Mouse (Mus musculus): ENCODE measurements around the gene Scd1.

Gene Scd1

DNA sequence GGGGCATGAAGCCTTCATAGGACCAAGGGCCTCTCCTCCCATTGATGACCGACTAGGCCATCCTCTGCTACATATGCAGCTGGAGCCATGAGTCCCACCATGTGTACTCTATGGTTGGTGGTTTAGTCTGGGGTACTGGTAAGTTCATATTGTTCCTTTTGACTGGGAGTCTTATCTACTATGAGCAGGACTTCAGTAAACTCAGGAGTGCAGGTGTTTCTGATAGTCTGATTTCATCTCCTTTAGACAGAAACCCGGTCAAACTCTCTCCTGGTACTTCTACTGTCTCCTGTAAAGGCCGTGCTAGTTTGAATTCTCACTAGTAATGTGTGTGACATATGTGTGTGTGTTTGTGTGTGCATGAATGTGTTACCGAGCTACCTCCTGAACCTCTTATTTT is 41.9 kb downstream of the Scd1 start:
- DNase-seq (ENCODE audit: low read depth, low spot score) = no peak

DNA sequence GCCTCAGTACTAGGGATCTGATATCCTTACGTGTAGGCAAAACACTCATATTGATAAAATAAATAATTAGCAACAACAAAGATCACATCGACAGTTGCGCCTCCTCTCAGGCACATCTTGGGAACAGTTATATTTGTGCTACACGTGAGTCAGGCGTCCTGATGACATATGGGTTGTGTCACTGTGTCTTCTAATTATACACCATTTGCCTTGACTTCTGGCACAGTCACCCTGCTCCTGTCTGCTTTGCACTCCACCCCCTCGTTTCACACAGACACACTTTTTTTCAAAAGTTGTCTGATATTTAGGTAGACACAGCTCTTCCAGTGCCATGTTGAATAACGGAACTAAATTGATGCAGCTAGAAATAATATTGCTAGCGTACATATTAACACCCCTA is 43.6 kb downstream of the Scd1 start:
- DNase-seq (ENCODE audit: low read depth, low spot score) = no peak

DNA sequence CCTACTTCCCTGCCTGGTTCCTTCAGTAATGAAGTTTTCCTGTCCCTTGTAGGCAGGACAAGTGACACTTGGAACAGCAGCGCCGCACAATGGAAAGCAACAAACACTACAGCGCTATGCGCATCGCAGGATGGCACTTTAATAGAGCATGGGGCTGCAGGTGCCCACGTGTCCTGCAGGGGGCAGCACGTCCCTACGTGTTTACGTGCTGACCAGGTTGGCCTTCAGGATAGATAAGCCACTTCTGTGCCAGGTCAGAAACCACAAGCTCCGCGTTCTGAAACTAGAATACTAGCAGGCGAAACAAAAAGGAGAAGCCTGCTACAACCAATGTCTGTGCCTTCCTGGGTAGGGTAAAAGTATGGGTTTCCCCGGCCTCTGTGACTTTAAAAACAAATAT is 44.1 kb downstream of the Scd1 start:
- peak; percentile 51 for DNase-seq (ENCODE audit: low read depth, low spot score)

DNA sequence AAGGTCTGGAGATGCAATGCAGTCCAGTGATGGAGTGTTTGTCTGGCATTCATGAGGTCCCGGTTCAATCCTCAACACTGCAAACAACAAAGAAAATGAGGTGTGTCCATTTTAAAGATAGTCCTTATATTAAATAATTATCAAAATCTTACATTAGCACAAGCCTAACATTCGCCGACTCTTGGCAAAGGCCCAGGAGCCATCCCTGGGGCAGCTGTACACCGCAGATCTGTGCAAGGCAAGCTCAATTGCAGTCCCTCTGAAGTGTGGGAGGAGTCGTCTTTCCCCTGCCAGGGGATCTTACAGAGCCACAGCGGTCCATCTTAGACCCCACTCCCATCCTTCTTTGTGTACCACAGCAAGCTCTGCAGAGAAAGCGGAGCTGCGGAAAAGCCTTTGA is 49.0 kb downstream of the Scd1 start:
- no peak for DNase-seq (ENCODE audit: low read depth, low spot score)

DNA sequence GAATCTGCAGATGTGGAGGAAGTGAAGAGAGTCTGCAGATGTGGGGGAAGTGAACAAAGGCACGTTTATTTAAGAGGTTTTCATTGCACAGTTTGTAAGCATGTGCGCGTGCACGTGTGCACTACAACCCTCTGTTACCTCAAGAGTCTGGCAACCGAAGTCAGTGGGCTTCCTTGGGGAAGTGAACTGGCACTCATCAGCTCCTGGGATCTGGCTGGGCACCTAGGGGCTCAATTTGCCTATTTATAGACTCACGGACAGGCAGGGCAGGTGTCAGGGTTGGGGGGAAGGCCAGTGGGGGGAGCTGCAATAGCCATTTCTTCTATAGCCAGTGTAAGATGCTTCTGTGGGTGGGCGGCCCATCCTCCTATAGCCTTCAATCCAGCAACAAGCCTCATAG is 55.9 kb downstream of the Scd1 start:
- DNase-seq (ENCODE audit: low read depth, low spot score) = no peak

DNA sequence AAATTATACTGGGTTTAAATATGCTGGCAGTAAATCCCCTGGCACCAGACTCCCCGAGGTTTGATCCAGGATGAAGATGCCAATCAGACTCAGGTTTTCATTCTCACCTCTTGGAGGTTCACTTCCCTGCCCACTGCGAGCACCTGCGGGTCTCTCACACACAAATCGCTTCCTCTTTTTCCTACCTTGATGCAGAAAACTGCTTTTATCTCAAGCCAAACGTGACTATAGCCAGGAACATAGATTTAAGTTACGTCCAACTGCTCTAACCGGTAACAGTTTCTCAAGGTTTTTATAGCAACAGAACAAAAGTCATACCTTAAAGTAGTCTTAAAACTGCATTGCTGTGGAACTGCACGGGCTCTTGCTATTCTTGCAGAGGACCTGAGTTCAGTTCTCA is 58.0 kb downstream of the Scd1 start:
- DNase-seq (ENCODE audit: low read depth, low spot score) = no peak

Data from retina, adult 2 months (tissue).